Mouse (Mus musculus): ENCODE measurements around the gene Rbm47. TPM values are rescaled to one million over a fixed set of nuclear protein-coding genes. Genes with fewer than 3 reads are reported as not detected.
A peak's percentile ranks its signal among the peaks of the same experiment; 100 is the strongest.

The Rbm47 gene
- polyA plus RNA-seq, 1 experiment from 2014 or later = 7.3 TPM

DNA sequence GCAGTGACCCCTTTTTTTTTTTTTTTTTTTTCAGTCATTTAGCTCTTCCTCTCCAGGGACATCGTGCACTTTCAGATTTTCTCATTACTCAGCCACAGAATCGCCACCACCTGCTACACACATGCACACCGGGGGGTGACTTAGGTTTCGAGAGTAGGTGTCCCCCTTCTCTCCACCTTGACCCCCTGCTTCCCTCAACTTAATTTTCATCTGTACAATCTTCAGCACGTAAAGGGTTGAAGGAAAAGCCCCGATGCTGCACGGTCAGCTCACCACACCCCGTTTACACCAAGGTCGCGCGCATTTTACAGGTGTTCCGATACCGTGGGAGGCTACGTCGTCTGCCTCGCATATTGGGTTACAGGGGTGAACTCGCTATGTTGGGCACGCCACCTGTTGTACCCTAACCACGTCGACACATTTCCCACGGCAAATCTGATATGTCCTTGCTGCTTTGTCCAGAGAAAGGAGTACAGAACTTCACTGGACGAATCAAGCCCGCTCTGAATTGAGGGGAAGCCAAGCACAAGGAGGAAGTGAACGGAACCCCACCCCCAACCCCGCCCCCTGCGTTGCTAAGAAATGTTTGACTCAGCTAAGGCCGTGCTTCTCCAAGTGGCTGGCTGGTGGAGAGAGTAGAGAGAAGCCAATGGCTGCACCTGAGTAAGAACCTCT is 103.3 kb downstream of the Rbm47 start:
- ATAC-seq (ENCODE audit: low FRiP score) (peak; percentile 57; the same call in 1 of the 2 replicates), DNase-seq (ENCODE audit: low spot score) (peak; percentile 47)
- peak overlapping the region; percentile 59 for H3K4me2 ChIP-seq (replicated peaks)
- H3K9ac ChIP-seq = 0 out of 2 replicates have a peak overlapping the region, but pooled peaks have one; percentile 26
- peak overlapping the region; percentile 26 for H3K4me3 ChIP-seq (replicated peaks; ENCODE audit: low read length)
- no peaks in the 10 kb centered on the region for H3K9me3 ChIP-seq (ENCODE audit: control insufficient read depth, low read length)
- no peak overlapping the region for H3K27ac ChIP-seq
- 4% methylated on average over 27 of the region's 27 CpGs for WGBS
- H3K27me3 ChIP-seq (ENCODE audit: control insufficient read depth, insufficient read depth, low read length) = no peaks in the 10 kb centered on the region
- H3K36me3 ChIP-seq (replicated peaks; ENCODE audit: control insufficient read depth, insufficient read depth) = no peaks in the 10 kb centered on the region
- peaks cover 6% of the 10 kb centered on the region; the same call in 1 of the 2 replicates for H3K4me1 ChIP-seq (replicated peaks; ENCODE audit: control insufficient read depth, insufficient read depth, low read length)

DNA sequence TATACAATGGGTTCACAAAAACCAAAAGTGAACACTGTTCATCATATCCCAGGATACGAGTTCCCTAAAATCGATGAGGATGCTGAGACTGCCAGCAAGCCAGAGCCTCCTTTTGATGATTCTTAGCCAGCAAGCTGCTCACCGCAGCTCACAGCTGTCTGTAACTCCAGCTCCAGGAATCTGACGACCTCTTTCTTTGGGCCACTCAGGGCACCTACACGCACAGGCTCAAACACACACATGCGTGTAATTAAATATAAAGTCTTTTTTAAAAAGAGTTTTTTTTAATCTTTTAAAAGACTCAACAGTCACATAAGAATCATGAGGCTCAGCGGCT is 103.8 kb downstream of the Rbm47 start:
- H3K27ac ChIP-seq = no peak overlapping the region
- DNase-seq (ENCODE audit: low spot score) (no peak), ATAC-seq (ENCODE audit: low FRiP score) (no peak)
- peak overlapping the region; percentile 59 for H3K4me2 ChIP-seq (replicated peaks)
- WGBS = 41% methylated on average over 7 of the region's 7 CpGs
- H3K27me3 ChIP-seq (ENCODE audit: control insufficient read depth, insufficient read depth, low read length) = no peaks in the 10 kb centered on the region
- peaks cover 6% of the 10 kb centered on the region; the same call in 1 of the 2 replicates for H3K4me1 ChIP-seq (replicated peaks; ENCODE audit: control insufficient read depth, insufficient read depth, low read length)
- no peak overlapping the region for H3K4me3 ChIP-seq (replicated peaks; ENCODE audit: low read length)
- no peaks in the 10 kb centered on the region for H3K36me3 ChIP-seq (replicated peaks; ENCODE audit: control insufficient read depth, insufficient read depth)
- no peak overlapping the region for H3K9ac ChIP-seq
- no peaks in the 10 kb centered on the region for H3K9me3 ChIP-seq (ENCODE audit: control insufficient read depth, low read length)

DNA sequence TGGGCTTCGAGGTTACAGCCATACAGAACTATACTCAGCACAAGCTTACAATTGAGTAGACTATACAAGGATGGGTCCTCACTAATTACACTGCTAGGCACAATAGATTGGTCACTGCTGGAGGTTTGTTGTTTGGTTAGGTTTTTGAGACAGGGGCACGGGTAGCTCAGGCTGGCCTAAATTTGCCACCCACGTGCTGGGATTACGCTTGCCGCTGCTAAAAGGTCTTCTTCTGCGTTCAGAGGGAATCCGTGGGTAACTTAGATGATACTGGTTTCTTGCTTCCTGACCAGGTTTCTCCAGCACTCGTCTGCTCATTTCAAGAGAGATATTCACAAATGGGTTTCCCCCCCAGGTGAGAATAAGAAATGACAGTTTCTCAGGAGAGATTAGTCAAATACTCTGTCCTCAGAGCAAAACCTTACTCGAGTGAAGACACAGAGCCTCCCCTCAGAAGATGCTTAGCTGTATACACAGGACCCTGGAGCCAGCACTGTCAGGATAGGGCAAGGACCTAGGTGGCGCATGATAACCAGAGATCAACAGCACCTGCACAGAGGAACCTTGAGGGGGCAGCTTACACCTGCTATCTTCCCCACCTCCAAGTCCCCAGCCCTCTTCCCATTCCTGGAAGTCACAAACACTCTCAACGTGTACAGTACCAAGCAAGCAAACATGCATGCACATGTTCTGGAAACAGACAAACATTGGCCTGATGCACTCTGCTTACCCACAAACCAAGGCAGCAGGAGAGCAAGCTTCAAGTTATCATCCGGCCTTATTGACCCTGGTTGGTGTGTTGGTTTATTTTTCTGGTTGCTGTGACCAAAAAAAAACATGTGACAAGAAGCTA is 104.6 kb downstream of the Rbm47 start:
- ATAC-seq (ENCODE audit: low FRiP score) (no peak), DNase-seq (ENCODE audit: low spot score) (no peak)
- no peak overlapping the region for H3K27ac ChIP-seq
- no peaks in the 10 kb centered on the region for H3K9me3 ChIP-seq (ENCODE audit: control insufficient read depth, low read length)
- no peak overlapping the region for H3K4me3 ChIP-seq (replicated peaks; ENCODE audit: low read length)
- no peak overlapping the region for H3K4me2 ChIP-seq (replicated peaks)
- H3K4me1 ChIP-seq (replicated peaks; ENCODE audit: control insufficient read depth, insufficient read depth, low read length) = peaks cover 6% of the 10 kb centered on the region; the same call in 1 of the 2 replicates
- H3K9ac ChIP-seq = no peak overlapping the region
- WGBS = 85% methylated on average over 12 of the region's 12 CpGs
- no peaks in the 10 kb centered on the region for H3K27me3 ChIP-seq (ENCODE audit: control insufficient read depth, insufficient read depth, low read length)
- no peaks in the 10 kb centered on the region for H3K36me3 ChIP-seq (replicated peaks; ENCODE audit: control insufficient read depth, insufficient read depth)

DNA sequence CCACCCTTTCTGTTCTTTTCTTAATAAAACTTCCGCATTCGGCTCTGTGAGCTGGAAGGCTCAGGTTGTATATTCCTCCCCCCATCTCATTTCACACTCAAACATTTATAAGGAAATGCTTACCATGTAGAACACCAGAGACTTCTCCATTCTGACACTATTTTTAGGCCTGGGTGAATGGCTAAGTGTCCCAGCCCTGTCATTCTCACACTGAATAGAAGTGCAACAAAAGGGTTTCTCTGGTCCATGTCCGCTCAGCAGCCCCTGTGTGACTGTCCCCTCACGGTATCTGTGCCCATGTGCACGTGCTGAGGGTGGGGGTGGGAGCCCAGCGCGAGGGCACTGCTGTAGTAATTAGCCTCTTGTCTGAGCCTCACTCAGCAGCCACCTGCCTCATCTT is 105.7 kb downstream of the Rbm47 start:
- Histone ChIP-seq H3K9ac (no peak overlapping the region), H3K4me2 (replicated peaks) (no peak overlapping the region), H3K4me3 (replicated peaks; ENCODE audit: low read length) (no peak overlapping the region), H3K27me3 (ENCODE audit: control insufficient read depth, insufficient read depth, low read length) (no peaks in the 10 kb centered on the region), H3K9me3 (ENCODE audit: control insufficient read depth, low read length) (no peaks in the 10 kb centered on the region), H3K4me1 (replicated peaks; ENCODE audit: control insufficient read depth, insufficient read depth, low read length) (peaks cover 8% of the 10 kb centered on the region; the same call in 1 of the 2 replicates), H3K36me3 (replicated peaks; ENCODE audit: control insufficient read depth, insufficient read depth) (no peaks in the 10 kb centered on the region), H3K27ac (no peak overlapping the region)
- 28% methylated on average over 7 of the region's 7 CpGs for WGBS
- ATAC-seq (ENCODE audit: low FRiP score) = no peak
- DNase-seq (ENCODE audit: low spot score) = no peak

DNA sequence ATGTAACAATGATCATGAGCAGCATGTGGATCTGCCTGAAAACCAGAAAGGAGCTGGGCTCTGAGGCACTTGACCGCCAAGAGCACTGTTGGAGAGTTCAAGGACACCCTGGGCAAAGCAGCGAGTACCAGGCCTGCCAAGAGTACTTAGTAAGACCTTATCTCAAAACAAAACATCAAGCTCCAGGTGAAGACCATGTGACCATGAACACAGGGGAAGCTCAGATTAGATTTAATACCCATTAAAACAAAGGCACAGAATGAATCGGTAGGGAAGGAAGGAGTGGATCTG is 110.0 kb downstream of the Rbm47 start:
- Histone ChIP-seq H3K27me3 (ENCODE audit: control insufficient read depth, insufficient read depth, low read length) (no peaks in the 10 kb centered on the region), H3K9me3 (ENCODE audit: control insufficient read depth, low read length) (no peaks in the 10 kb centered on the region), H3K9ac (no peak overlapping the region), H3K36me3 (replicated peaks; ENCODE audit: control insufficient read depth, insufficient read depth) (no peaks in the 10 kb centered on the region), H3K4me1 (replicated peaks; ENCODE audit: control insufficient read depth, insufficient read depth, low read length) (0 out of 2 replicates have a peak, but pooled peaks cover 8% of the 10 kb centered on the region), H3K4me2 (replicated peaks) (no peak overlapping the region), H3K27ac (peak overlapping the region; percentile 49; the same call in 1 of the 2 replicates), H3K4me3 (replicated peaks; ENCODE audit: low read length) (no peak overlapping the region)
- ATAC-seq (ENCODE audit: low FRiP score) (no peak), DNase-seq (ENCODE audit: low spot score) (no peak)
- 86% methylated on average over 3 of the region's 3 CpGs for WGBS

DNA sequence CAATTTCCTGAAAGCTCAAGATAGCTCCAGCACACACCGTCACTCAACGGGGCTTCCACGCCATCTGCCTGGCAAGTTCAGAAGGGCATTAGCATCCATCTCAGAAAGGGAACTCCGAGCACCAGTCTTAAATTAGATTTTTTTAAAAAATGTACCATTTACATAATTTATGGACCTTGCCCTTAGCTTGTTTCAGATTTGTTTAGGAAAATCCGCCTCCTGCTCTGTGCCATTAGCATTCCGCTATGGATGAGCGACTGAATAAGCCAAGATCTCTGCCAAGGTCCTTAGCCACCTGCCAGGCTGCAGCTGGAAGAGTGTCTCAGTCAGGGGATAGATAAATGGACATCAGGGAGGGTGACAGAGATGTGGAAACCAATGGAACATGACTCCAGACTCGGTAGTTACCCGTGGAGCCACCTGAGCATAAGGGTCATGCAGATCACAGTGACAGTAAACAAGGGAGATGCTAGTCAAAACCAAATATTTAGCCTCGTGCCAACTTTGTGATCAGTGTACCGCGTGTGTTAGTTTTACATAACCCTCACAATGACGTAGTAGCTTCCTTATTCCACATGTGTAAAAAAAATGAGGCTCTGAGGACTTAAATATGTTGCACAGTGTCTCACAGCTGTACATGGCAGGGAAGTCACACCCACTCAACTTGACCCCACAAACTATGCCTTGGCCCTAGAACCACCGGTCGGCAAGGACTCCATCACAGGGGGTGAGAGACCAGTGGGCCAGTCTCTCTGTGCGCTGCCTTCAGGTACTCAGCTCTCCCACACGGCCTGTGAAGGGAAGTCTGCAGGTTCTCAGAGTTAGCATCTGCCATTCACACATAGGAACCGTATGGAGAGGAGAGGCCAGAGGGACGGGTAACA is 110.6 kb downstream of the Rbm47 start:
- Histone ChIP-seq H3K27ac (peak overlapping the region; percentile 53), H3K27me3 (ENCODE audit: control insufficient read depth, insufficient read depth, low read length) (no peaks in the 10 kb centered on the region), H3K4me3 (replicated peaks; ENCODE audit: low read length) (no peak overlapping the region), H3K4me1 (replicated peaks; ENCODE audit: control insufficient read depth, insufficient read depth, low read length) (0 out of 2 replicates have a peak, but pooled peaks cover 8% of the 10 kb centered on the region), H3K9ac (no peak overlapping the region), H3K4me2 (replicated peaks) (no peak overlapping the region), H3K36me3 (replicated peaks; ENCODE audit: control insufficient read depth, insufficient read depth) (no peaks in the 10 kb centered on the region), H3K9me3 (ENCODE audit: control insufficient read depth, low read length) (no peaks in the 10 kb centered on the region)
- DNase-seq (ENCODE audit: low spot score) (peak; percentile 42), ATAC-seq (ENCODE audit: low FRiP score) (peak; percentile 84)
- WGBS = 60% methylated on average over 19 of the region's 19 CpGs

DNA sequence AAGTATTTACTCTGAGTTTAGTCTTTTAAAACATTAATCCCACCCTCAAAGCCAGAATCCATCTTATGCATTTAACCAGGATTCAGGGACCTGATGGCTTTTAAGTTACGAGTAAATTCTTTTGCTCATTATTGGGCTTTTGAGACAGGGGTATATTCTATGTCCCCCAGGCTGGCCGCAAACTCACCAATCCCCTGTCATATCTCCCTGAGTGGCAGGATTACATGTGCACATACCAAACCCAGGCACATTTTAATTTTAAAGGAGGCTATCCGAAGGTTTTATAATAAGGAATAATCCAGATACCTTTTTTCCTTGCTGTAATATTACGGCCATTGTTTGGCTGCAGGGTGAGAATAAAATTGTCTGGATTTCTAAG is 111.3 kb downstream of the Rbm47 start:
- H3K27ac ChIP-seq = peak overlapping the region; percentile 53
- no peak overlapping the region for H3K9ac ChIP-seq
- DNase-seq (ENCODE audit: low spot score) (no peak), ATAC-seq (ENCODE audit: low FRiP score) (no peak)
- no peak overlapping the region for H3K4me2 ChIP-seq (replicated peaks)
- no peaks in the 10 kb centered on the region for H3K27me3 ChIP-seq (ENCODE audit: control insufficient read depth, insufficient read depth, low read length)
- no peaks in the 10 kb centered on the region for H3K9me3 ChIP-seq (ENCODE audit: control insufficient read depth, low read length)
- H3K36me3 ChIP-seq (replicated peaks; ENCODE audit: control insufficient read depth, insufficient read depth) = no peaks in the 10 kb centered on the region
- H3K4me1 ChIP-seq (replicated peaks; ENCODE audit: control insufficient read depth, insufficient read depth, low read length) = 0 out of 2 replicates have a peak, but pooled peaks cover 8% of the 10 kb centered on the region
- H3K4me3 ChIP-seq (replicated peaks; ENCODE audit: low read length) = no peak overlapping the region
- WGBS = 78% methylated on average over 4 of the region's 4 CpGs

DNA sequence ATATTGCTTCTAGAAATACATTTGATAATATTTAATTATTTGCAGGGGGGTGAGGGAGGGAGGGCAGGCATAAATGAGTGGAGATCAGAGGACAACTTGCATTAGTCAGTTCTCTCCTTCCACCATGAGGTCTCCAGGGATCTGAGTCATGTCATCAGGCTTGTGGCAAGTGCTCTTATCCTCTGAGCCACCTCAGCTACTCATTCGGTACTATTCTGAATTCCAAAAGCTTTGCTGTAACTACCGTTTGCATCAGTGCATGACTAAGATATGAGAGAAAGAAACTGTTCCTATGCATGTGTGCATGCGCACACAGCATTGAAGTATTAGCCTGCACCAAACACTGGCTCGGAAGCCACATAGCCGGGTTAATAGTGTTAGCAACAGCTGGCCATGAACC is 114.1 kb downstream of the Rbm47 start:
- no peak overlapping the region for H3K4me3 ChIP-seq (replicated peaks; ENCODE audit: low read length)
- WGBS = 91% methylated on average over 5 of the region's 5 CpGs
- H3K27me3 ChIP-seq (ENCODE audit: control insufficient read depth, insufficient read depth, low read length) = no peaks in the 10 kb centered on the region
- no peaks in the 10 kb centered on the region for H3K9me3 ChIP-seq (ENCODE audit: control insufficient read depth, low read length)
- no peak overlapping the region for H3K27ac ChIP-seq
- no peak for ATAC-seq (ENCODE audit: low FRiP score)
- H3K9ac ChIP-seq = no peak overlapping the region
- H3K4me2 ChIP-seq (replicated peaks) = no peak overlapping the region
- H3K36me3 ChIP-seq (replicated peaks; ENCODE audit: control insufficient read depth, insufficient read depth) = no peaks in the 10 kb centered on the region
- H3K4me1 ChIP-seq (replicated peaks; ENCODE audit: control insufficient read depth, insufficient read depth, low read length) = 0 out of 2 replicates have a peak, but pooled peaks cover 8% of the 10 kb centered on the region
- DNase-seq (ENCODE audit: low spot score) = no peak

DNA sequence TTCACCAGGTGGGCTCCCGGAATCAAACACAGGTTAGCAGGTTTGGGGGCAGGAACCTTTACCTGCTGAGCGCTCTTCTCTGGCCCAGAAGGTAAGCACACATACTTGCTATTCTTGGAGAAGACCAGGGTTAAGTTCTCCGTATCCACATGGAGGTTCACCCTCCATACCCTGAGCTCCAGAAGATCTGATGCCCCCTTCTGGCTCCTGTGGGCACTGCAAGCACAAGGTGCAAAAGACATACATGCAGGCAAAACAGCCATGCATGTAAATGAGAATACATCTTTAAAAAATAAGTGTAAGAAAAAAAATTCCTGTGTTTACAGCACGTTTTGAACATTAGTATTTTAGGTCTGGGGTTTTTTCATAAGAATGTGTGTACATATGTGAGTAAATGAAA is 116.2 kb downstream of the Rbm47 start:
- no peak for DNase-seq (ENCODE audit: low spot score)
- H3K4me2 ChIP-seq (replicated peaks) = no peak overlapping the region
- H3K27me3 ChIP-seq (ENCODE audit: control insufficient read depth, insufficient read depth, low read length) = no peaks in the 10 kb centered on the region
- H3K4me3 ChIP-seq (replicated peaks; ENCODE audit: low read length) = no peak overlapping the region
- no peak overlapping the region for H3K9ac ChIP-seq
- WGBS = 80% methylated on average over 4 of the region's 4 CpGs
- H3K9me3 ChIP-seq (ENCODE audit: control insufficient read depth, low read length) = no peaks in the 10 kb centered on the region
- no peak for ATAC-seq (ENCODE audit: low FRiP score)
- no peak overlapping the region for H3K27ac ChIP-seq
- 0 out of 2 replicates have a peak, but pooled peaks cover under 1% of the 10 kb centered on the region for H3K4me1 ChIP-seq (replicated peaks; ENCODE audit: control insufficient read depth, insufficient read depth, low read length)
- no peaks in the 10 kb centered on the region for H3K36me3 ChIP-seq (replicated peaks; ENCODE audit: control insufficient read depth, insufficient read depth)

Data from hindbrain, embryonic 14.5 days (tissue).